Mouse (Mus musculus) midbrain, postnatal 0 days (tissue): ENCODE results near the gene Hk1. TPM values are rescaled to one million over a fixed set of nuclear protein-coding genes. Genes with fewer than 3 reads are reported as not detected.

Experiments
- ATAC-seq: fragments of 200-750 bp; cut with Nextera tagmentation; 2 replicates; pipeline ENCODE4 v1.8.0; 2017; ENCODE audit warnings: moderate number of reproducible peaks, mild to moderate bottlenecking, moderate TSS enrichment, moderate library complexity; ENCODE audit not compliant: low FRiP score
- DNase-seq: peaks from one replicate; pipeline ENCODE4 v3.0.0-alpha.2; 2015; ENCODE audit warnings: low spot score
- H3K27ac ChIP-seq: fragments of 300-500 bp; sonication (generic); 2 replicates; pipeline ENCODE4 v1.5.1; 2014; ENCODE audit warnings: low read depth, mild to moderate bottlenecking, low read length, mixed read lengths
- H3K27me3 ChIP-seq: fragments of 300-500 bp; sonication (generic); 2 replicates; pipeline ENCODE4 v1.6.1; 2014; ENCODE audit warnings: low read length, control low read depth, mixed read lengths; ENCODE audit not compliant: insufficient read depth
- H3K36me3 ChIP-seq: fragments of 300-500 bp; sonication (generic); 2 replicates; pipeline ENCODE4 v1.6.1; 2014; ENCODE audit warnings: low read length, control low read depth, mixed read lengths; ENCODE audit not compliant: insufficient read depth
- H3K4me1 ChIP-seq: fragments of 300-500 bp; sonication (generic); 2 replicates; pipeline ENCODE4 v1.6.1; 2014; ENCODE audit warnings: mild to moderate bottlenecking, control low read depth, antibody characterized with exemption, low read length, mixed read lengths; ENCODE audit not compliant: insufficient read depth
- H3K4me2 ChIP-seq: fragments of 300-500 bp; sonication (generic); 2 replicates; pipeline ENCODE4 v1.6.1; 2014; ENCODE audit warnings: low read depth, mild to moderate bottlenecking, low read length, mixed read lengths; ENCODE audit not compliant: poor library complexity, severe bottlenecking
- H3K4me3 ChIP-seq: fragments of 300-500 bp; sonication (generic); 2 replicates; pipeline ENCODE4 v1.5.1; 2014; ENCODE audit warnings: low read depth, mild to moderate bottlenecking, low read length, moderate library complexity
- H3K9ac ChIP-seq: fragments of 300-500 bp; sonication (generic); replicated peaks from 2 replicates; pipeline ENCODE4 v1.6.1; 2014; ENCODE audit warnings: mild to moderate bottlenecking, low read length, moderate library complexity, mixed read lengths; ENCODE audit not compliant: poor library complexity, severe bottlenecking
- H3K9me3 ChIP-seq: fragments of 300-500 bp; sonication (generic); 2 replicates; pipeline ENCODE4 v1.6.1; 2016; ENCODE audit warnings: low read length, control low read depth
- CTCF ChIP-seq: IDR thresholded peaks from 2 replicates; pipeline ENCODE4 v1.5.1; 2016; ENCODE audit warnings: antibody characterized with exemption, mild to moderate bottlenecking
- WGBS: fragments of 180-500 bp; shearing (Covaris S2); extraction: QIAGEN DNeasy Blood & Tissue Kit; methylation state at CpG from one replicate; pipeline ENCODE4 v1.1.7; 2014; 5-methylcytosine and 5-hydroxymethylcytosine counted together
- polyA plus RNA-seq: library from polyadenylated mRNA; unstranded; fragments of >200 nt; fragmentation: Nextera tagmentation; extraction: Ambion mirVana; gene quantifications from 2 replicates; pipeline ENCODE4 v1.2.1, GENCODE M21; 2015
- total RNA-seq: library from RNA; depleted of rRNA; stranded (reverse); fragments of >200 nt; gene quantifications from 2 replicates; pipeline ENCODE4 v1.2.3, GENCODE M21; 2014

Gene Hk1
- total and polyA plus RNA-seq, 2 experiments from 2014 or later: 103 to 157 TPM

DNA sequence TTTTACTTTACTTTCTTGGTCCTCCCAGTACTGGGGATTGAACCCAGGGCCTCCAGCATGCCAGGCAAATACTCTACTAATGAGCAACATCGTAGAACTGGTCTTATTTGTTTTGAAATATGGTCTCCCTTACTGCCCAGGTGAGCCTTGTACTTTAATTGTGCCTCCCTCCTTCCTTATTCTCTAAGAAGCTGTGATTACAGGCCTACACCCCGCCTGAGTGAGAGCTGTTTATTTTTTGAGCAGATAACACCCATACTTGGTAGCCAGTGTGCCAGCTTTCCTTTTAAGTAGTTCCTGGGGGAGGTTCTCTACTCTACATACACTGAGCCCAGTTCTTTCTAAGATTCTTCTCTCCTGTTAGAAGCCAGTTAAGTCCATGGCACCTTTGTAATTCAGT, 115.4 kb downstream of the Hk1 start:
- Histone ChIP-seq H3K4me1 (no peaks in the 10 kb centered on the region), H3K36me3 (peaks cover 12% of the 10 kb centered on the region), H3K9me3 (no peaks in the 10 kb centered on the region), H3K4me3 (no peak overlapping the region), H3K4me2 (no peak overlapping the region), H3K9ac (no peak overlapping the region), H3K27ac (no peak overlapping the region), H3K27me3 (no peaks in the 10 kb centered on the region)
- ATAC-seq (no peak), DNase-seq (no peak)
- 92% methylated on average over 2 of the region's 2 CpGs for WGBS
- no peak for TF ChIP-seq CTCF

DNA sequence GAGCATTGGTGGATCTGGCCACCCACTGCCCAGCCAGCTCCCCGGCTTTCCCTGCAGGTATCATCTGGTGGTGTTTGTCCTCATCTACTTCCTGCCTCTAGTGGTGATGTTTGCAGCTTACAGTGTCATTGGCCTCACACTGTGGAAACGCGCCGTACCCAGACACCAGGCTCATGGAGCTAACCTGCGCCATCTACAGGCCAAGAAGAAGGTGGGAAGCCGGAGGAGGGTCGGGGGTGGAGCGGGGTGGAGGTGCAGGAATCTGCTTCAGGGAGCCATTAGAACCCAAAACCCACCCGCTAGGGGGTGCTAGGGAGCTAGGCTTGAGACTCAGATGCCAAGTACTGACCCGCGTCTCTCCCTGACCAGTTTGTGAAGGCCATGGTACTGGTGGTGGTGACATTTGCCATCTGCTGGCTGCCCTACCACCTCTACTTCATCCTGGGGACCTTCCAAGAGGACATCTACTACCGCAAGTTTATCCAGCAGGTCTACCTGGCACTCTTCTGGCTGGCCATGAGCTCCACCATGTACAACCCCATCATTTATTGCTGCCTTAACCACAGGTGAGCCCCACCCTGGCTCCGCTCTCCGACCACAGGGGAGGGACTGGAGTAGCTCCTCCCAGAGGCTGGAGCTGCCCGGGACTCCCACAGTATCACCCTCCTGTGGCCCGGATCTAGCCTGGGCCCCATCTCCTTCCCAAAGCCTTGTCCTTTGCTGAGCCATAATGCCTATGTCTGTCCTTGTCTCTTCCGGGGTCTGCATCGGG, 118.4 kb downstream of the Hk1 start:
- ATAC-seq (peak; percentile 79), DNase-seq (peak; percentile 86)
- TF ChIP-seq CTCF: peak; percentile 79
- H3K36me3 ChIP-seq: no peaks in the 10 kb centered on the region
- H3K4me3 ChIP-seq: no peak overlapping the region
- H3K9me3 ChIP-seq: no peaks in the 10 kb centered on the region
- H3K4me2 ChIP-seq: no peak overlapping the region
- no peak overlapping the region for H3K9ac ChIP-seq
- H3K27ac ChIP-seq: no peak overlapping the region
- H3K27me3 ChIP-seq: no peaks in the 10 kb centered on the region
- H3K4me1 ChIP-seq: no peaks in the 10 kb centered on the region
- WGBS: 16% methylated on average over 18 of the region's 18 CpGs

DNA sequence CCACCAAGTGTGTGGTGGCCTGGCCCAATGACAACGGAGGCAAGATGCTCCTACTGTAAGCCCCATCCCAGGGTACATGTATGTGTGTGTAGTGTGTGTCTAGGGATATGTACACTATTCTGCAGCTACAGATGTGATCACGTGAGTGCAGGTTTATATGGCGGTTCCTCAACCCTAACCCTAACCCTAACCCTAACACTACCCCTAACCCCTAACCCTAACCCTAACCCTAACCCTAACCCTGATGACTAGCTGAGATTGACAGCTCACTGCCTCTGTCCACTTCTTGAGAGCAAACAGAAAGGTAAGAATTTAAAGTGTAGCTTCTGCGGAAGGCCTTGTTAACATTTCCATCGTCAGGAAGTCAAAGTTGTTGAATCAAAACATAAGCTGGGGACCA, 121.4 kb downstream of the Hk1 start:
- 92% methylated on average over 5 of the region's 5 CpGs for WGBS
- Histone ChIP-seq H3K4me1 (no peaks in the 10 kb centered on the region), H3K4me3 (no peak overlapping the region), H3K36me3 (no peaks in the 10 kb centered on the region), H3K9me3 (no peaks in the 10 kb centered on the region), H3K27me3 (no peaks in the 10 kb centered on the region), H3K27ac (no peak overlapping the region), H3K4me2 (no peak overlapping the region), H3K9ac (no peak overlapping the region)
- DNase-seq: no peak
- no peak for TF ChIP-seq CTCF
- ATAC-seq: no peak

- Histone ChIP-seq H3K4me2 (no peak overlapping the region), H3K27me3 (no peaks in the 10 kb centered on the region), H3K27ac (no peak overlapping the region), H3K4me3 (no peak overlapping the region), H3K4me1 (no peaks in the 10 kb centered on the region), H3K9ac (no peak overlapping the region), H3K36me3 (no peaks in the 10 kb centered on the region), H3K9me3 (no peaks in the 10 kb centered on the region)
- ATAC-seq (no peak), DNase-seq (no peak)
- WGBS: 88% methylated on average over 27 of the region's 27 CpGs
- TF ChIP-seq CTCF: no peak
Measured at GRCm38 (mm10) chr10:62252496-62253235, 127.0 kb downstream of the Hk1 start.

DNA sequence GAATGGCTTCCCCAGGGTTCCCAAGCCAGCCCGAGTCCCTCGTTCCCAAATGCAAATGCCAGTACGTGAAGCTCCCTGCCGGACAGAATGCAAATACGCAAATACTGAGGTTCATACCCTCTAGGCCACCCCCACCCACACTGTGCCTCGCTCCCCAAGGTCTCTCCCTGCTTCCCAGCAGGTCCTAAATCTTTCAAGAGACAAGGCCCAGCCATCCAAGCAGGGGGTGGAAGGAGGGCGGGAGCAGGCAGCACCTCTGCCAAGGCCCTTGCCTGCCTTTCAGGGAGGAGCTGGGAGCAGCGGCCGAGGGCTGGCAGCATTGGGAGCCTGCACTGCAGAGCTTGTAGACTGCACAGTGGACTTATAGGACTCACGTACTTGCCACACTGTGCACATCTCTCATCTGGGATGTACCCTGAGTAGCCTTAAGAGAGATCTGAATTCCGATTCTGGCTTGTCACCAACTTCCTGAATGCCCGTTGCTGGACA, 127.7 kb downstream of the Hk1 start, which contains the start of gene Tacr2:
TSS of gene Tacr2 (plus strand) at position 439 of the 489 bp plus-strand sequence.
- H3K27ac ChIP-seq: no peak within 1 kb of the TSS
- H3K4me2 ChIP-seq: no peak within 1 kb of the TSS
- WGBS: 51% methylated on average over 12 of the region's 12 CpGs
- no peaks in the 10 kb centered on the region for H3K4me1 ChIP-seq
- no peak within 1 kb of the TSS for H3K4me3 ChIP-seq
- H3K36me3 ChIP-seq: no peaks in the 10 kb centered on the region
- H3K9me3 ChIP-seq: no peaks in the 10 kb centered on the region
- no peak for ATAC-seq
- DNase-seq: no peak
- H3K9ac ChIP-seq: no peak within 1 kb of the TSS
- no peak for TF ChIP-seq CTCF
- no peaks in the 10 kb centered on the region for H3K27me3 ChIP-seq

GRCm38 (mm10) chr10:62247815-62248214, 131.9 kb downstream of the Hk1 start:
- Histone ChIP-seq H3K4me2 (no peak overlapping the region), H3K9me3 (no peaks in the 10 kb centered on the region), H3K4me3 (no peak overlapping the region), H3K27me3 (no peaks in the 10 kb centered on the region), H3K27ac (no peak overlapping the region), H3K4me1 (no peaks in the 10 kb centered on the region), H3K36me3 (no peaks in the 10 kb centered on the region), H3K9ac (no peak overlapping the region)
- DNase-seq (peak; percentile 7), ATAC-seq (no peak)
- 60% methylated on average over 8 of the region's 8 CpGs for WGBS
- no peak for TF ChIP-seq CTCF
